Mouse (Mus musculus) mesoderm, embryonic 11.5 days (tissue): ENCODE results near the gene Pgm2.

Experiments
- DNase-seq: peaks from one replicate; pipeline ENCODE4 v3.0.0-alpha.2; 2012; ENCODE audit warnings: low read depth, low spot score

Pgm2 gene

DNA sequence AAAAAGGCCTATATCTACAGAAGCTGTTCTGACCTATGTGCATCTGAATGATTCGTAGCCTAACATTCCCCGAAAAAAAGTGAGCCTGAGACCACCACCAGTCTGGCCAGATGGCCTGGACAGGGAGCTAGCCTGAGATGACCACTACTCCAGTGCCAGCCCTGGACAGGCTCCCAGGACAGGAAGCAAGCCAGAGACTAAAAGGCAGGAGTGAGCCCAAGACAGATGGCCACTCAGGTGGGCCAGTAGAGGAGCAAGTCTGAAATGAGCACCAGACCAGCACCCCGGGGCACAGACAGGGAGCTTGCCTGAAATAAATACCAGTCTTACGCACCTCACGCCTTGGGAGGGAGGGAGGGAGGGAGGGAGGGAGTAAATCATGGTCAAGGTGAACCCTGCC is 51.6 kb downstream of the Pgm2 start:
- DNase-seq = no peak

DNA sequence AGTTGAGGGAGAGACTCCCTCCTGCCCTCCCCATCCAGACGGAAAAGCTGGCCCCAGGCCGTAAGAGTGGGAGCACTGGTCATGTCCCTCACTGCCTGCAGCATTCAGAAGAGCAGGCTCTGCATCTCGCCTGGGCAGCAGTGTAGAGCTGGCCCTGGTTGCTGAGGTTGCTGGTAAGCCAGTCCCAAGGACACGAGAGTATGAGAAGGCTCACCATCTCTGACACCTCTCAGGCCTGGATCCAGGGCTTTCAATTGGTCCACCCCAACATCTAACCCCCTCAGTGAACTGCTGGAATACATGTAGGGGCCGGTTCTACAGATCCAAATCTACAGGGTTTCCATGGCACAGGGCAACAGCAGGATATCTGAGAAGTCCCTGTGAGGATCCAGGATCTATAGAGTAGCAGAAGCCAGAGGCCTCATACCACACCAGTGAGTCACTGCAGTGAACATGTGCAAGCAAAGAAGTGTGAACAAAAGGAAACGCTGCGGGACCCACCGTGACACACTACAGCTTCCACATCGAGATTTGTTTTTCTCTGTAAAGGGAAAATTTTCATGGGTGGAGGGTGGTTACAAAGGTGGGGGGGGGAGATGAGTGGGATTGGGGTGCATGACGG is 53.7 kb downstream of the Pgm2 start:
- DNase-seq = no peak

DNA sequence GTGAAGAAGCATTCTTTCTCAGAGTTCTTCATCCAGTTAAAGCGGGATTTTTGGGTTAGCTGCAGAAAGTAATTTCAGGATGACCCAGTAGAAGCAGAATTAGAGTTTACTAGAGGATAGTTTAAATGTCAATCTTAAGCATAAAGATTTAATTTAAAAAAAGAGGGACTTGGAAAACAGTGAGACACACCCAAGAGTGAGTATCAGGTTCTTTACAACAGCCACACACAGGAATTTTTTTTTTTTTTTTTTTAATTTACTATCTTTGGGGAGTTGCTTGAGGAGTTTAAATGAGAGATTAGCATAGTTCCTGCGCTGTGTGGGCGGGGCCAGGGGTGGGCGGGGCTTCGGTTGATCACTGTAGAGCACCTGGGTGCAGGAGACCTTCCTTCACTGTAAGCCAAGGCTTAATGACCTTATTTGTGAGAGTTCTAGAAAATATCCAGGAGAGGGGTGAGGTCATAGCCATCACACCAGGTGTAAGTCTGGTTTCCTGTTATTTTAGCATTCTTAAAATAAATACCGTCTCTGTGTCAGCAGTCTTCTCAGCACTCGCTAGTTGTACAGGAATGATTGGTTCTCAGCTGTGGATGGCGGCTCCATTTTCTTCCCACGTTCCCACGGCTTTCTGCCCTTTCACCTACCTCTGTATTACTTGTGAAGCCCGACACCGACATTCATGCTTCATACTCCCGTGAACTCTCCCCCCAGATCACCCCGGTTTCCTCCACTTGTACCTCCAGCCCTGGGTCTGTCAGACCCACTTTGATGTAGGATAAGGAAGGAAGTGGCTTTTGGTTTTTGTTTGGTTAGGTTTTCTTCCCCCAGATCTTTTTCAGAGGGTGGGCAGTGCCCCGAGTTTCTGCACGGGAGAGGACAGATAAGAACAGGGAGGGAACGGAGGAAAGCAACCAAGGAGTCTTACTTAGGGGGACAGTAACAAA is 56.7 kb downstream of the Pgm2 start:
- DNase-seq = no peak

DNA sequence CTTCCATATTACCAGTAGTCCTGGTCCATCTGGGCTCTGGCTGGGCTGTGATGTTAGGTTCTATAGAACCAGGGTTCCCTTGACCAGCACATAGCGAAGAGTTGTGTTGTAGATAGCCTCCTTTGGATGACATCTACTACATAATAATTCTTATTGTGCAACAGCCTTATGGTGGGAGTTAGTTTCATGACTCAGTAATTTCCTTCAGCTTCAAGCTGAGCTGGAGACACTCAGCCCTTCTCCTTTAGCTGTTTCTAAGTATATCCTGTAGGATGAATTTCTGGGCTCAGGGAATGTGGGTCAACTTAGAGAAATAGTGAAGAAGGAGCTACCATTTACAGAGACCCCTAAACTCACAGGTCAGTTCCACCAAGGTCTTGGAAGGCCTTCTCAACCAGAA is 60.6 kb downstream of the Pgm2 start:
- DNase-seq = no peak

DNA sequence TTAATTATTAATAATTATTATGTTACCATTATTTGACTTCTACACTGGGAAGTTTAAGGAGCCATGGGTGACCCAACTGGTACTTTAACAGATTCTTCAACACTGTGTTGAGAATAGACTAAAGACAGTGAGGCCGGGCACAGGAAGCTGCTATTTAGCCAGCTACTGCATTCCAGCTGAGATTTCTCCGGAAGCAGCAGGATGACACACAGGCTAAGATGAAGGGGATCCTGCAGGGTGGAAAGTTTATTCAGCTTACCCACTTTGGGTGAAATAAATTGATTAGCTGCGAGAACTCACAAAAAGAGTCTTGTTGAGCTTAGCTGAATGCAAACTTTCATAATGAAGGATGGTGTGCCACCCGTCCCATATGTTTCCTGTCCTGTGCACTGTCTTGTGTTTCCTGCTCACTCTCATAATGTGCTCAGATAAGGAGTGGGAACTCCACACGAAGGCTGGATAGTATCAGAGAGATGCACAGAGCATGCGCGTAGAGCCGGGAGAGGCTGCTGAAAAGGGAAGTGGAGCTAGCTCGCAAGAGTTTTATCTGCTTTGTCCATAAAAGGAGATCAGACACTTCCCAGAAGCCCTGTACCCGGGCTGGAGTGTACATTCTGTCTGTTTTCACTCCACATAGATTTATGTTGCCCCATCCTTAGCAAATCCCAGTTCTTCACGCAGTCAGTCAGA is 63.3 kb downstream of the Pgm2 start, which contains the start of gene Tbc1d1:
Gene Tbc1d1, plus strand, starts transcription at position 445 of the 690 bp plus-strand sequence.
- peak; percentile 61 for DNase-seq

DNA sequence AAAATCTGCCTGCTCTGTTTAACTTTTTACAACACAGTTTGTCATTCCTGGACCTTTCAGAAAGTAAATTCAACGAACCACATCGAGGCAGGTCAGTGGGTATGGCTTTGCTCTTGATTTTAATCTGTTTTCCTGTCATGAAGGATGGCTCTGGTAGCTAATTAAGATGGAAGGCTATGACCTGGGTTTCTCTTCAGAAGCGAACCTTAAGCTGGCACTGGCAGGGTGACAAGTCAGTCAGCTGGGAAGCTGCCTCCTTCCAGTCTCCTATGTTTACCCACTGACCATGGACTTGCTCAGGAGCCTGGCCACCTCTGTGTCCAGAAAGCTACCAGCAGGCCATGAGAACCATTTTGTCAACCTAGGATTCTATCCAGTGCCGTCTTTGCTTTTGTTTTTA is 63.8 kb downstream of the Pgm2 start:
- DNase-seq = no peak

DNA sequence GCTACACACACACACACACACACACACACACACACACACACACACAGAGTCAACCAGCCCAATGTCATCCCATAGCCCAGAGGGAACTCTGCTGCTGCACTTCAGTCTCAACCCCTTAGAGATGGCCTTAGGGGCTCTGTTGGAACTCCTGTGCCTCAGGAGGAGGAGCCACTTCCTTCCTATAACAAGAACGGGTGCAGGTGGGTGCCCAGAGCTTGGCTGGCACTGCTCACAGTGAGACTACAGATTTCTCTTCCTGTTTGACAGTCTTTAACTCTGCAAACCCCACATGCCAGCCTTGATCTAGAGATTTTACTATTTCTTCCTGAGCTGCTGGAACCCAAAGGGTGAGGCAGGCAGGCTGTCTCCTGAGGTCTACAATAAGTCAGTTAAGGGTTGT is 65.2 kb downstream of the Pgm2 start:
- DNase-seq = no peak

DNA sequence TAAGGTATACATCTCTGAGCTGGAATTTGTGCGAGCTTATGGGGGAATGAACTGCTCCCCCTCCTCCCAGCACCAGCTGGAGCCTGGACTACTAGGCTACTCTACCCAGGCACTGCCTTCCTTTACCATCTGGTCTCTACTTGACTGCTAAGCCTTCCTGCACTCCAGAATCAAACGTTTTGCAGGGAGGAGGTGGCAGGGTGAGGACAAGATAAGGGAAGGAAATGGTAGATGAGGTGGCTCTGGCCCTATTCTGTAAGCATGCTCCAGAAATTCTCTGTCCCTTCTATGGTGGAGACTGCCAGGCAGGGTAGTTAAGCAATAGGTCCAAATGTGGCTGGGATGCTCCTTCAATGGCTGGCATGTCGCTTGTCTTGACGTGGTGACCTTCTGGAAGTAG is 65.8 kb downstream of the Pgm2 start:
- DNase-seq = no peak

DNA sequence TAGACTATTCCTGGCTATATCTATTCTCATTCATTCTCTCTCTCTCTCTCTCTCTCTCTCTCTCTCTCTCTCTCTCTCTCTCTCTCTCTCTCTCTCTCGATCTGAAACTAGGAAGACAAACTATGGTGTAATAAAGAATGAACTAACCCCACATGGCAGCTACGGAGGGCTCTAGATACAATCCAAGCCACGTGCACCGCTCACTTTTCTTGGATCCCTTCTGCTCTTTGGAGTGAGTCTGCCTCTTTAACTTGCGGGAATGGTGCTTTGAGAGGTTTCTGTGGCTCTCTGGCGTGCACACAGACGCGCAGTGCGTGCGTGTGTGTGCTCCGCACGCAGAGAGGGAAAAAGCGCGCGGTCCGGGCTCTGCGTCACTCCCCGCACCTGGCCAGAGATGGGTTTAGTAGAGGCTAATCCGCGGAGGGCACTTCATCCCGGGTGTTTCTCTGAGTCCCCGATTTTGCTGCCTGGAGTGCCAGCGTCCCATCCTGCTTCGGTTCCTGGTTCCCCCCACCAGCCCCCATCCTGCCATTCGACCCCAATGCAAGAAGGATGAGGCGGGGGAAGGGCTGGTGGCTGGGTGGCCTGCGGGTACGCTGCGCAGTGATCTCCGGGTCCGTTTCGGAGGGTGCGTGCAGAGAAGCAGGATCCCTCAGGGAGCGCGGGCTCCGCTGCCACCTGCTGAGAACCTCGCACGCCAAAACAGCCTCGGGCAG is 66.5 kb downstream of the Pgm2 start:
- peak; percentile 37 for DNase-seq

DNA sequence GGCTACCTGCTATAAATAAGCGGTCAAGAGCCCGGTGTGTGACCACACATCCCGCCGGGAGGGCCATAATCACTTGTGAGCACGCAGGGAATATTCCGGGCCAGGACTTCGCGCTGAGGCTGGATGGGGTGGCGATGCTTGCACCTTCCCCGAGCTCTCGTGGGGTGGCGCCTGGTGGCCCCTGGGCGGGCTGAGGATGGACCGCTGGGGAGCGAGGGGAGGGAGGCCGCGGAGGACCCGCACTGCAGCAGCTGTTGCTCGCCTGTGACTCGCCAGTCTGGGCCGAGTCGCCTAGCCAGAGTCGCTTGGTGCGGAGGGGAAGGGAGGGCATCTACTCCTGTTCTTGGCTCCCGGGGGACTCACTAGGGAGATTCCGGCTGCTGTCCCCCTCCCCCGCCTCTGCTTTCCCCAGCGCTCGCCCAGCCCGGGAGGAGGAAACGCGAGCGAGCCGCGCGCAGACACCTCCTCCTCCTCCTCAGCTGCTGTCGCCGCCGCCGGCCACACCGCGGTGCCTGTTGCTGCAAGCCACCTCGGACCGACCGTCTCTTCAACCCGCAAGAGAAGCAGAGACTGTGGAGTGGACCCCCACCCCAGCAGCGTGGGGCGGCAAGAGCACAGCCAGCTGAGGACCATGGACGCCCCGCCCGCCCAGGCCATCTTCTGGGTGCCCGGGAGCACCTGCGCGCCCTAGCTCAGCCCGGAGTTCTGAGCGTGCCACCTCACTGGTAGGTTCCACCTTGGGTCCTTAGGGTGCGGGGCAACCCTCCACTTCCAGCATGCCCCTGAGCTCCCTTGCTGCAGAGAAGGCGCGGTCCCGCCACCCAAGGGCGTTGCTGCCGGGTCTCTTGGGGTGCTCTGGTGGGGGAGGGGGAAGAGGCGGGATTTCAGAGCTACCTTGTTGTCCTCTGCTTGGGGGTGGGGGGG is 67.3 kb downstream of the Pgm2 start:
- DNase-seq = peak; percentile 68

DNA sequence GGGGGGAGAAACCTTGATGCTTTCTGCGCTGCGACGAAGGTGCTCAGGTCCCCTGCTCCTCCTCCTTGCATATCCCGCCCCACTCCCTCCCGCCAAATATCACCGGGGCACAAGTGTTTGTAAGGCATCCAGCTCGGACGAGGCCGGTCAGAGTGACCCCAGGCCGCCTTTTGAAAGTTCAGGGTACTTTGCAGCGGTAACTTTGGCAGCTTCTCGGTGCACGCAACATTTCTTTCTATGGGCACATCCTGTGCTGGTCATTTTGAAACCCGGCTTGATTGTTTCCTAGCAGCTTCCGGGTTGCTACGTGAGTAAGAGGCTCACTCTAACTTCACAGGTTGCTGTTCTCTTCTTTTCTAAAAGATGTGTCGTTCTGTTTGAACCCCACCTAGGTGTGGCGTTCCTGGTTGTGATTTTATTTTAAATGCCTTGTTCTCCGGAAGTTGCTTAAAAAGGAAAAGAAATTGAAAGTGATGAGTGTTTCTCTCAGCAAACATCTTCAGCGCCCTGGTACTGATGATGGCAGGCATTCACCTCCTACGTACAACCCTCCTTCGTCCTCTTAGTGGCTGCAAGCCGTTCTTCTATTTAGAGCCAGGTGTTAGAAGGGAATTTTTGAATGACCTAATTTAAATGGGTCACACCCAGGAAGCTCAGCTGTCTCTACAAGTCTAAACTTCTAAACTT is 68.1 kb downstream of the Pgm2 start:
- DNase-seq = no peak

DNA sequence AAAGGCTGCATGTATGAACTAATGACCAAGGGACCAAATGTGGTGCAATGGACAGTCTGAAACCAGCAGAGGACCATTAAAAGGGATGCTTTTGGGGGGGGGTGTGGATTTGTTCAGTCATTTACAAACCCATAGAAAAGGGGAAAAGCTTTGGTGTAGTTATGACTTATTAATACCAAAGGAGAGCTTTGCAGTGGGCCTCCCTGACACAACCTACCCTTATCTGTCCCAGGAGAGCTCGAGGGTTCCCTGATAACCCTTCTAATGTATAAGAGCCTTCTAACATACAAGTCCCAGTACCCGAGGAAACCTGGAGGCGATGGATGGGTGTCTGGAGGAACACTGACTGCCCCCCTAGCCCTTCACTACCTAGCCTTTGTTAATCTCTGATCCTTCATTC is 69.2 kb downstream of the Pgm2 start:
- DNase-seq = no peak

DNA sequence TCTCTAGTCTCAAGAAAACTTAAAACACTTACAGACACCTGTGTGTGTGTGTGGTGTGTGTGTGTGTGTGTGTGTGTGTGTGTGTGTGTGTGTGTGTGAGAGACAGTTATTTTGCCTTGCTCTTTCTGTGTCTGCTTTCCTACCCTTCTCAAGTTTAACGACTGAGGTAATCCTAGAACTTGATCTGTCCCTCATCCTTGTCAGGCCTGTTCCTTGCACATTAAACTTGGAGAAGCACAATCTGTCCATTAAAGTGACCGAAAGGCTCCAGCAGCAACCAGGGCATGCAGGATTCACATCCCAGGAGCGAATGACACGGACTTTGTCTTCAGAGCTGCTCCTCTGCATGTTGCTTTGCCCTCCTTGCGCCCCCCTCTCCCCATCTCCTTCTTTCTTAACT is 69.8 kb downstream of the Pgm2 start:
- no peak for DNase-seq

DNA sequence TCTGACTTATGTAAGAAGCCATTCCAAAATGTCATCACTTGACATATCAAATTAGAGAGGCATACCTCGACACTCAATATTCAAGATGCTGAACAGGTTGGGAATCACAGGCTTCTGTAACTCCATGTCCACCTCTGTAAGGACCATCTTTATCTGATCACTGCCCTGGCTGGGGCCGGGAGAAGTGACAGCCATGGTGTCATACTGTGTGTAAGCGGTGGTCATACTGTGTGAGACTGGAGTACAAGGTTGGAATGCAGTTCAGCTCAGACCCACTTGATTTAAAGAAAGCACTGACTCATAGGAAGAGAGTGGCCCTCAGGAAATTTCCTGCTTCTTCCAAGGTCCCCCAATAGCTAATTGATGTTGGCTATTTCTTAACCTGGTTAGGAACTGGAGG is 71.7 kb downstream of the Pgm2 start:
- DNase-seq = no peak

DNA sequence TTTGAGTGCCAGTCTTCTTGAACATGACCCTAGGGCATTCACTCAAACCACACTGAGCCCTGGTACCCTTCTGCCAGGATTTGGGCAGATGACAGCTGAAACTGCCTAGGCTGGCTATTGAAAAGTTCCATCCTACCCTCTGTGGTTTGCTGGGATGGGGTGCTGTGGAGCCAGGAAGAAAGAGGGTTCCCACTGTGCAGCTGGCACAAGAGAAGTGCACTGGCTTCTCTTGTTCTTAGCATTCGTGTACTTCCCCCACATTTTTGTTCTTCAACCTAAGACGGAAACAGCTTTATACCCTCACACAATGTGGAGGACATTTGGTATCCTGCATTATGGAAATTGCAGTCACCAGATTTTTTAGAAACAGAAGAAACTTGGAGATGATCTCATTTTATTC is 73.1 kb downstream of the Pgm2 start:
- no peak for DNase-seq

DNA sequence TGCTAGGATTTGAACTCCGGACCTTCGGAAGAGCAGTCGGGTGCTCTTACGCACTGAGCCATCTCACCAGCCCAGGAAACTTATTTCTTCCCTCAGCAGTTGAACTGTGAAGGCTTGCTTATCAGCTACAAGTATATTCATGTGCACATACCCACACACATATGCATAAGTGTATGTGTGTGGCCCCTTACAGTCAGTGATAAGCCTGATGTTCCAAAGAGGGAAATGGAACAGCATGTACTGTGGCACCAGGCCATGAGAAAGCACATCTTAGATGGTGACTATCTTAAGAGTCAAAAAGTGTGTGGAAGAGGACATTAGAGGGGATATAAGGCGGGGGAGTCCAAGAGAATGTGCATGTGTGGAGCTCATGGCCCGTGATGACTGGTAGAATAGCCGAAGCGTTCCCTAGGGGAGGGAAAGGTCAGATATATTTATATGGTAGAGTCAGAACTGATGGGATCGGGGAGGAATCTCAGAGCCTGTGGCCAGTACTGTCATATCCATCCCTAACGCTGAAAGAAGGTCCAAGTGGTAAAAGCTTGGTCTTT is 76.3 kb downstream of the Pgm2 start:
- DNase-seq = no peak

DNA sequence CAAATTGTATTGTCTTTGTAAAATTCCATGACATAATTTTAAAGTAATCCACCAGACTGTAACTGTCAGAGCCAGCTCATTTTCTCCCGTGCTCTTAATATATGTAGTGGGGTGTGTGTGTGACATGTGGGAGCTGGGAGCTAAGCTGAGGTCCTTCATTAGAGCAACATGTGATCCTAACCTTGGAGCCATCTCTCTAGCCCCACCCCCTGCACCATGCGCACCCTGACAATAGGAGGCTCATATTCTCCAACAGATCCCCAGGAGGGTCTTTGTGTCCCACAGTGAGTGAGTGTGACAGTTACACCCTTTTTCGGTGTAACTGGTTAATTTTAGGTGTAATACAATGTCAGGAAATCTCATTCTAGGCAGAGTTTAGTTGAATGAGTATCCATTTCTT is 80.1 kb downstream of the Pgm2 start:
- no peak for DNase-seq

DNA sequence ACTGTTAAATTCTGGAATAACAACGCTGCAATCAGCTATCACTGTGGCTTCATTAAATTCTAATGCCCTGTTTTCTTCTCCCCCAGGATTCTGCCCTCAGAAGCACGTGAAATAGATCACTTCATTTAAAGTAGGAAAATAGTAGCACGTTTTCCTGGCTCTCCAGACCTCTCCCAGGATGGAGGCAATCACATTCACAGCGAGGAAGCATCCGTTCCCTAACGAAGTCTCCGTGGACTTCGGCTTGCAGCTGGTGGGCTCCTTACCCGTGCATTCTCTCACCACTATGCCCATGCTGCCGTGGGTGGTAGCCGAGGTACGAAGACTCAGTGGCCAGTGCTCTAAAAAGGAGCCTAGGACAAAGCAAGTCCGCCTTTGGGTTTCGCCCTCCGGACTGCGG is 80.6 kb downstream of the Pgm2 start:
- no peak for DNase-seq

DNA sequence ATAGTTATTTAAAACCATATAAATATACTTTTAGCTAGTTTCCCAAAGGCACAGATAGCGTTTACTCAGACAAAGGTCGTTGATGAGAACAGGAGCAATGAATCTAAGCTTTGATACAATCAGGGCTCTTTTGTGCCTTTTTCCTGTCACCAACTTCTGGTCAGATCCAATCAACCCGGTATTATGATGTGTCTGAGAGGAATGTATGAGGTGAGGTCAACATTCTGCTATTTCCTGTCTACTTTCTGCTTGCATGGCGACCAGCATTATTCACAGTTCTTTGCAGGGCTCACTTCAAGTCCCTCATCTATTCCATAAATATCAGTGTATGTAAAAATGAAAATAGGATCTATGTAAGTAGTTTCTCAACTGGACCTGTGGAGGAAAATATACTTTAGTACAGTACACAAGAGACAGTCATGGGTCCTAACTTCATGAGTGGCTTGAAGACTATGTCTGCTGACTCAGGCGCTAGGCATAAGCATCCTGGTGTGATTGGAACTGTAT is 81.7 kb downstream of the Pgm2 start:
- DNase-seq = no peak
